Mouse (Mus musculus) neural tube, embryonic 15.5 days (tissue): Measurements from ENCODE around the gene H1f0. TPM values are rescaled to one million over a fixed set of nuclear protein-coding genes. Genes with fewer than 3 reads are reported as not detected.

Experiments
- ATAC-seq: fragments of 200-750 bp; cut with Nextera tagmentation; 2 replicates; pipeline ENCODE4 v1.8.0; 2017; ENCODE audit warnings: mild to moderate bottlenecking, moderate TSS enrichment, moderate library complexity; ENCODE audit not compliant: low FRiP score
- H3K27ac ChIP-seq: fragments of 300-500 bp; sonication (generic); replicated peaks from 2 replicates; pipeline ENCODE4 v1.5.1; 2015; ENCODE audit warnings: mild to moderate bottlenecking, inconsistent platforms
- H3K27me3 ChIP-seq: fragments of 300-500 bp; sonication (generic); replicated peaks from 2 replicates; pipeline ENCODE4 v1.6.1; 2015; ENCODE audit warnings: inconsistent platforms
- H3K36me3 ChIP-seq: fragments of 300-500 bp; sonication (generic); 2 replicates; pipeline ENCODE4 v1.6.1; 2015; ENCODE audit warnings: inconsistent platforms
- H3K4me1 ChIP-seq: fragments of 300-500 bp; sonication (generic); 2 replicates; pipeline ENCODE4 v1.6.1; 2015; ENCODE audit warnings: inconsistent platforms
- H3K4me2 ChIP-seq: fragments of 300-500 bp; sonication (generic); 2 replicates; pipeline ENCODE4 v1.6.1; 2015; ENCODE audit warnings: inconsistent platforms, mild to moderate bottlenecking, moderate library complexity
- H3K4me3 ChIP-seq: fragments of 300-500 bp; sonication (generic); replicated peaks from 2 replicates; pipeline ENCODE4 v1.5.1; 2015; ENCODE audit warnings: mild to moderate bottlenecking, inconsistent platforms
- H3K9ac ChIP-seq: fragments of 300-500 bp; sonication (generic); replicated peaks from 2 replicates; pipeline ENCODE4 v1.6.1; 2015; ENCODE audit warnings: mild to moderate bottlenecking, inconsistent platforms
- H3K9me3 ChIP-seq: fragments of 300-500 bp; sonication (generic); replicated peaks from 2 replicates; pipeline ENCODE4 v1.6.1; 2016; ENCODE audit warnings: inconsistent platforms
- WGBS: fragments of 180-500 bp; shearing (Covaris S2); methylation state at CpG from one replicate; pipeline ENCODE4 v1.1.7; 2015; ENCODE audit warnings: mixed read lengths; 5-methylcytosine and 5-hydroxymethylcytosine counted together
- microRNA-seq: library from miRNA; unstranded; fragments of <30 nt; microRNA quantifications from one replicate; pipeline ENCODE4, GENCODE M21; 2017
- polyA plus RNA-seq: library from polyadenylated mRNA; unstranded; fragments of >200 nt; fragmentation: Nextera tagmentation; extraction: Ambion mirVana; gene quantifications from 2 replicates; pipeline ENCODE4 v1.2.1, GENCODE M21; 2015

The H1f0 gene
- polyA plus RNA-seq, 1 experiment from 2014 or later = 169 TPM

GRCm38 (mm10) chr15:79075658-79076365 is 47.6 kb downstream of the H1f0 start:
- WGBS = 39% methylated on average over 15 of the region's 15 CpGs
- no peak for ATAC-seq
- H3K27ac ChIP-seq = no peak overlapping the region

GRCm38 (mm10) chr15:79079567-79079966 is 51.3 kb downstream of the H1f0 start:
- H3K27me3 ChIP-seq = no peaks in the 10 kb centered on the region
- peaks cover 17% of the 10 kb centered on the region for H3K4me1 ChIP-seq
- no peaks in the 10 kb centered on the region for H3K9me3 ChIP-seq
- H3K9ac ChIP-seq = no peak overlapping the region
- H3K4me3 ChIP-seq = no peak overlapping the region
- no peak overlapping the region for H3K4me2 ChIP-seq
- H3K36me3 ChIP-seq = peaks cover 75% of the 10 kb centered on the region
- H3K27ac ChIP-seq = no peak overlapping the region
- WGBS = 91% methylated on average over 7 of the region's 7 CpGs
- ATAC-seq = no peak

More at GRCm38 (mm10) chr15:79075658-79076365, 47.6 kb downstream of the H1f0 start:
- Histone ChIP-seq H3K9ac (peak overlapping the region; percentile 81), H3K9me3 (no peaks in the 10 kb centered on the region), H3K4me1 (peaks cover 22% of the 10 kb centered on the region), H3K4me3 (peak overlapping the region; percentile 97), H3K27me3 (no peaks in the 10 kb centered on the region), H3K36me3 (peaks cover 38% of the 10 kb centered on the region), H3K4me2 (peak overlapping the region; percentile 89)

Small RNA genes lying within 50 kb of the gene (microRNA-seq; reads per million reads assigned to microRNA genes)
- gene Mir6956 = not detected

Other genes starting within 250 kb of the H1f0 start
- gene Card10, start 225.4 kb upstream of the H1f0 start, polyA plus RNA-seq = 1.9 and 3.7 TPM in 2 replicates
- 12.0 and 16.2 TPM in 2 replicates for gene Cdc42ep1, start 185.8 kb upstream of the H1f0 start, polyA plus RNA-seq
- 26.1 TPM in 1 of 2 replicates, not detected in the other for gene Lgals2, start 172.9 kb upstream of the H1f0 start, polyA plus RNA-seq
- 42.6 and 44.1 TPM in 2 replicates for gene Gga1, start 151.3 kb upstream of the H1f0 start, polyA plus RNA-seq
- not detected in 2 replicates for gene Gm49510, start 128.8 kb upstream of the H1f0 start, polyA plus RNA-seq
- 3.7 and 16.9 TPM in 2 replicates for gene Sh3bp1, start 128.7 kb upstream of the H1f0 start, polyA plus RNA-seq
- gene Pdxp, start 114.5 kb upstream of the H1f0 start, polyA plus RNA-seq = 64.2 and 76.9 TPM in 2 replicates
- gene Lgals1, start 101.7 kb upstream of the H1f0 start, polyA plus RNA-seq = 218 and 380 TPM in 2 replicates
- 63.0 and 63.2 TPM in 2 replicates for gene Nol12, start 93.5 kb upstream of the H1f0 start, polyA plus RNA-seq
- 30.6 and 39.7 TPM in 2 replicates for gene Triobp, start 80.7 kb upstream of the H1f0 start, polyA plus RNA-seq
- 0.14 and 0.17 TPM in 2 replicates for gene Galr3, start 13.4 kb downstream of the H1f0 start, polyA plus RNA-seq
- 52.4 and 52.8 TPM in 2 replicates for gene Ankrd54, start 34.4 kb downstream of the H1f0 start, polyA plus RNA-seq
- 164 and 193 TPM in 2 replicates for gene Eif3l, start 46.7 kb downstream of the H1f0 start, polyA plus RNA-seq
- 11.6 and 12.2 TPM in 2 replicates for gene Micall1, start 80.4 kb downstream of the H1f0 start, polyA plus RNA-seq
- 248 and 249 TPM in 2 replicates for gene Polr2f, start 112.6 kb downstream of the H1f0 start, polyA plus RNA-seq
- gene 1700088E04Rik, start 112.8 kb downstream of the H1f0 start, polyA plus RNA-seq = 11.3 and 12.6 TPM in 2 replicates
- 11.6 and 13.4 TPM in 2 replicates for gene Sox10, start 136.8 kb downstream of the H1f0 start, polyA plus RNA-seq
- gene Pick1, start 200.7 kb downstream of the H1f0 start, polyA plus RNA-seq = 89.9 and 99.7 TPM in 2 replicates
- gene Gm49486, start 200.9 kb downstream of the H1f0 start, polyA plus RNA-seq = 1.3 and 1.5 TPM in 2 replicates
- gene Slc16a8, start 226.3 kb downstream of the H1f0 start, polyA plus RNA-seq = 0.27 and 0.40 TPM in 2 replicates